ENCODE assay signal across 12 mouse cellular contexts in genomic region chr9:49915046-49915719, GRCm38 (mm10).
DNase-seq lines count a peak whose midpoint lies in the region; ATAC-seq and TF ChIP-seq lines count a peak whose summit lies in the region.
"Had no signal": no experiment of that assay in that cellular context is flagged by ENCODE, and none has a peak within 500 bp of the region (broad histone marks: within the 10 kb centered on the region; RNA-seq: fewer than 3 reads in every experiment).

No protein-coding gene starts in this region.

- ATAC-seq in kidney, embryonic 16.5 days (ENCODE audit: low FRiP score, low TSS enrichment), result peak; percentile 24; the same call in 1 of the 2 replicates
- ATAC-seq: liver, embryonic 12.5 days had no signal

- TF ChIP-seq POLR2A in cortical plate, adult 2 months (IDR thresholded peaks at IDR 0.05; ENCODE audit: extremely low read depth, insufficient read depth, low read length), result no peak

- no peaks in the 10 kb centered on the region for H3K27me3 ChIP-seq in kidney, embryonic 16.5 days (ENCODE audit: insufficient read depth, low read length)
- no peaks in the 10 kb centered on the region for H3K27me3 ChIP-seq in hindbrain, embryonic 10.5 days (ENCODE audit: insufficient read depth, poor library complexity, severe bottlenecking)
- H3K27me3 ChIP-seq: liver, embryonic 12.5 days had no signal

- H3K36me3 ChIP-seq in kidney, embryonic 16.5 days (ENCODE audit: insufficient read depth, low read length), result no peaks in the 10 kb centered on the region
- no peaks in the 10 kb centered on the region for H3K36me3 ChIP-seq in hindbrain, embryonic 10.5 days
- H3K36me3 ChIP-seq: forebrain, embryonic 10.5 days; liver, embryonic 12.5 days had no signal

- no peak overlapping the region for H3K4me3 ChIP-seq in kidney, embryonic 16.5 days (ENCODE audit: low read length)
- no peak overlapping the region for H3K4me3 ChIP-seq in cortical plate, adult 2 months (ENCODE audit: insufficient read depth, low read length)
- H3K4me3 ChIP-seq in hindbrain, embryonic 10.5 days, result no peak overlapping the region
- H3K4me3 ChIP-seq: forebrain, embryonic 10.5 days; liver, embryonic 12.5 days had no signal

- no peak overlapping the region for H3K9ac ChIP-seq in kidney, embryonic 16.5 days (replicated peaks; ENCODE audit: low read length)
- H3K9ac ChIP-seq: liver, embryonic 12.5 days had no signal

- peaks cover 34% of the 10 kb centered on the region for H3K4me1 ChIP-seq in kidney, embryonic 16.5 days (ENCODE audit: insufficient read depth, low read length)
- H3K4me1 ChIP-seq in cortical plate, adult 2 months (ENCODE audit: control insufficient read depth, insufficient read depth, low read length), result no peaks in the 10 kb centered on the region
- H3K4me1 ChIP-seq in hindbrain, embryonic 10.5 days (replicated peaks), result no peaks in the 10 kb centered on the region
- H3K4me1 ChIP-seq: forebrain, embryonic 10.5 days; liver, embryonic 12.5 days had no signal

- H3K27ac ChIP-seq in kidney, embryonic 16.5 days (ENCODE audit: low read length), result 0 out of 2 replicates have a peak overlapping the region, but pooled peaks have one; percentile 9
- 0 out of 2 replicates have a peak overlapping the region, but pooled peaks have one; percentile 10 for H3K27ac ChIP-seq in cortical plate, adult 2 months (ENCODE audit: insufficient read depth, low read length)
- no peak overlapping the region for H3K27ac ChIP-seq in hindbrain, embryonic 10.5 days
- H3K27ac ChIP-seq: forebrain, embryonic 10.5 days; liver, embryonic 12.5 days; macrophage had no signal

- no peak for DNase-seq in kidney, adult 11 months
- peak; percentile 62 for DNase-seq in left cerebral cortex, adult 11 months (ENCODE audit: low spot score)
- peak; percentile 20 for DNase-seq in right cerebral cortex, postnatal 25 days
- no peak for DNase-seq in urinary bladder, postnatal 4 days (ENCODE audit: low spot score in 2 of 2)
- DNase-seq in adrenal gland, adult (ENCODE audit: inconsistent age in 2 of 2, low spot score in 1 of 2), result no peak
- DNase-seq in hindbrain, embryonic 10.5 days (ENCODE audit: low spot score), result no peak
- DNase-seq: kidney, postnatal 36 days had no signal

- WGBS in kidney, embryonic 16.5 days, result 73% methylated on average over 4 of the region's 4 CpGs
- WGBS in hindbrain, embryonic 10.5 days, result 90% methylated on average over 4 of the region's 4 CpGs

- H3K4me2 ChIP-seq in kidney, embryonic 16.5 days (replicated peaks; ENCODE audit: low read depth, low read length), result no peak overlapping the region
- H3K4me2 ChIP-seq: liver, embryonic 12.5 days had no signal

- H3K9me3 ChIP-seq in kidney, embryonic 16.5 days (ENCODE audit: low read length), result no peaks in the 10 kb centered on the region
- H3K9me3 ChIP-seq in hindbrain, embryonic 10.5 days, result no peaks in the 10 kb centered on the region
- H3K9me3 ChIP-seq: forebrain, embryonic 10.5 days; liver, embryonic 12.5 days had no signal

- TF ChIP-seq CTCF in cortical plate, adult 2 months (IDR thresholded peaks at IDR 0.05; ENCODE audit: extremely low read depth, insufficient read depth, low read length), result no peak

Comparison
In these comparisons a context has a peak if more than half of its experiments do, and no peak if none do; other contexts are left out.
1. DNase-seq: peak in left cerebral cortex, adult 11 months (single experiment) and right cerebral cortex, postnatal 25 days (single experiment); none in kidney, adult 11 months (single experiment), urinary bladder, postnatal 4 days (0 of 2), adrenal gland, adult (0 of 2) and hindbrain, embryonic 10.5 days (single experiment).